20 mouse cellular contexts compared by ENCODE assay signal in genomic region chr5:112977089-112977488, GRCm38 (mm10). TPM values are rescaled to one million over a fixed set of nuclear protein-coding genes. Genes with fewer than 3 reads are reported as not detected.
DNase-seq lines count a peak whose midpoint lies in the region; ATAC-seq and TF ChIP-seq lines count a peak whose summit lies in the region.
"Had no signal": no experiment of that assay in that cellular context is flagged by ENCODE, and none has a peak within 500 bp of the region (broad histone marks: within the 10 kb centered on the region; RNA-seq: fewer than 3 reads in every experiment).

No protein-coding gene starts in this region.

- no peak overlapping the region for H3K4me2 ChIP-seq in heart, embryonic 16.5 days (ENCODE audit: low read depth, low read length)
- H3K4me2 ChIP-seq in lung, embryonic 14.5 days, result no peak overlapping the region
- H3K4me2 ChIP-seq in liver, embryonic 11.5 days, result no peak overlapping the region
- H3K4me2 ChIP-seq: forebrain, embryonic 15.5 days; hindbrain, embryonic 13.5 days; midbrain, embryonic 11.5 days had no signal

- H3K9ac ChIP-seq in heart, embryonic 16.5 days (ENCODE audit: low read length), result no peak overlapping the region
- H3K9ac ChIP-seq in lung, embryonic 14.5 days, result no peak overlapping the region
- no peak overlapping the region for H3K9ac ChIP-seq in liver, embryonic 11.5 days (ENCODE audit: low read depth, low read length)
- H3K9ac ChIP-seq: forebrain, embryonic 15.5 days; hindbrain, embryonic 13.5 days had no signal

- H3K4me1 ChIP-seq in heart, embryonic 16.5 days (ENCODE audit: control insufficient read depth, insufficient read depth, low read length), result peaks cover 14% of the 10 kb centered on the region
- H3K4me1 ChIP-seq in lung, embryonic 14.5 days (ENCODE audit: insufficient read depth), result peaks cover 2% of the 10 kb centered on the region; the same call in 1 of the 2 replicates
- H3K4me1 ChIP-seq in liver, embryonic 11.5 days (replicated peaks; ENCODE audit: control insufficient read depth, insufficient read depth, low read length), result no peaks in the 10 kb centered on the region

- no peaks in the 10 kb centered on the region for H3K27me3 ChIP-seq in heart, embryonic 16.5 days (ENCODE audit: control insufficient read depth, insufficient read depth, low read length)
- H3K27me3 ChIP-seq in lung, embryonic 14.5 days (ENCODE audit: insufficient read depth, low read length), result no peaks in the 10 kb centered on the region
- H3K27me3 ChIP-seq in liver, embryonic 11.5 days (replicated peaks; ENCODE audit: control insufficient read depth, insufficient read depth, low read length), result no peaks in the 10 kb centered on the region
- H3K27me3 ChIP-seq: forebrain, embryonic 15.5 days; hindbrain, embryonic 13.5 days had no signal

- H3K4me3 ChIP-seq in heart, embryonic 16.5 days (ENCODE audit: low read length), result no peak overlapping the region
- H3K4me3 ChIP-seq in lung, embryonic 14.5 days (ENCODE audit: low read depth, low read length), result no peak overlapping the region
- no peak overlapping the region for H3K4me3 ChIP-seq in liver, embryonic 11.5 days (ENCODE audit: low read depth, low read length)
- H3K4me3 ChIP-seq: embryonic facial prominence, embryonic 10.5 days; forebrain, embryonic 15.5 days; hindbrain, embryonic 13.5 days; left cerebral cortex, adult 2 months; limb, embryonic 10.5 days had no signal

- no peaks in the 10 kb centered on the region for H3K9me3 ChIP-seq in heart, embryonic 16.5 days (replicated peaks; ENCODE audit: control insufficient read depth, low read length)
- no peaks in the 10 kb centered on the region for H3K9me3 ChIP-seq in lung, embryonic 14.5 days (ENCODE audit: low read depth, low read length)
- no peaks in the 10 kb centered on the region for H3K9me3 ChIP-seq in liver, embryonic 11.5 days (ENCODE audit: control insufficient read depth, low read length)
- H3K9me3 ChIP-seq: embryonic facial prominence, embryonic 10.5 days; forebrain, embryonic 15.5 days; hindbrain, embryonic 13.5 days; limb, embryonic 10.5 days had no signal

- peak; percentile 48 to 53 for DNase-seq in cerebellum, postnatal 10 days
- DNase-seq in cerebellum, adult 8-10 months, result no peak
- no peak for DNase-seq in heart, adult 8-10 months (ENCODE audit: low spot score)
- DNase-seq in lung, embryonic 14.5 days, result peak; percentile 24
- DNase-seq in lung, adult 18-20 months, result no peak
- peak; percentile 56 for DNase-seq in lung, postnatal 36 days
- no peak for DNase-seq in liver, embryonic 11.5 days (ENCODE audit: low spot score)
- DNase-seq: adrenal gland, postnatal 14 days; cerebellum, adult 9-10 months; kidney, adult 18-20 months; kidney, postnatal 4 days; liver had no signal

- no peak for TF ChIP-seq CTCF in lung, embryonic 14.5 days (IDR thresholded peaks at IDR 0.05; ENCODE audit: low read depth)

- WGBS in heart, embryonic 16.5 days, result 36% methylated on average over 5 of the region's 5 CpGs
- WGBS in lung, embryonic 14.5 days, result 70% methylated on average over 5 of the region's 5 CpGs
- WGBS in liver, embryonic 11.5 days, result 80% methylated on average over 5 of the region's 5 CpGs

- H3K27ac ChIP-seq in heart, embryonic 16.5 days (ENCODE audit: low read length), result peak overlapping the region; percentile 79
- no peak overlapping the region for H3K27ac ChIP-seq in lung, embryonic 14.5 days (ENCODE audit: low read depth)
- no peak overlapping the region for H3K27ac ChIP-seq in liver, embryonic 11.5 days (ENCODE audit: low read depth, low read length)
- H3K27ac ChIP-seq: embryonic facial prominence, embryonic 10.5 days; forebrain, embryonic 15.5 days; hindbrain, embryonic 13.5 days; left cerebral cortex, adult 2 months; limb, embryonic 10.5 days had no signal

- ATAC-seq in heart, embryonic 16.5 days (replicated peaks; ENCODE audit: extremely low read depth, insufficient read depth, low FRiP score), result peak; percentile 88
- no peak for ATAC-seq in lung, embryonic 14.5 days (ENCODE audit: insufficient read depth)
- no peak for ATAC-seq in liver, embryonic 11.5 days (replicated peaks; ENCODE audit: low FRiP score)
- ATAC-seq: forebrain, embryonic 15.5 days; inflammation-experienced regulatory T-cells, adult 6 months had no signal

- no peaks in the 10 kb centered on the region for H3K36me3 ChIP-seq in heart, embryonic 16.5 days (ENCODE audit: control insufficient read depth, insufficient read depth)
- no peaks in the 10 kb centered on the region for H3K36me3 ChIP-seq in lung, embryonic 14.5 days (ENCODE audit: insufficient read depth)
- H3K36me3 ChIP-seq in liver, embryonic 11.5 days (ENCODE audit: control insufficient read depth, insufficient read depth, low read length), result no peaks in the 10 kb centered on the region
- H3K36me3 ChIP-seq: embryonic facial prominence, embryonic 10.5 days; forebrain, embryonic 15.5 days; limb, embryonic 10.5 days had no signal

RNA-seq across cellular contexts. Expression of gene Grk3, which starts 38.5 kb away (rescaled TPM):
- polyA plus RNA-seq in heart, embryonic 16.5 days (2015; fragmentation: Nextera tagmentation; extraction: Ambion mirVana), result 21.7 and 23.9 TPM in 2 replicates
- total RNA-seq in heart, adult 8-10 months (2022), result 1 to 10 TPM; 3.5 to 5.2 (median 4.6) TPM
- 14.1 and 15.0 TPM in 2 replicates for polyA plus RNA-seq in lung, embryonic 14.5 days (2014; fragmentation: Nextera tagmentation; extraction: Ambion mirVana)
- polyA plus RNA-seq in liver, embryonic 11.5 days (2014; fragmentation: Nextera tagmentation; extraction: Ambion mirVana), result 3.8 and 4.2 TPM in 2 replicates

Comparison
In these comparisons a context has a peak if more than half of its experiments do, and no peak if none do; other contexts are left out.
1. DNase-seq: peak in cerebellum, postnatal 10 days (2 of 2), lung, embryonic 14.5 days (single experiment) and lung, postnatal 36 days (single experiment); none in cerebellum, adult 8-10 months (single experiment), heart, adult 8-10 months (single experiment), lung, adult 18-20 months (0 of 2) and liver, embryonic 11.5 days (single experiment).